Mouse (Mus musculus): ENCODE data around the gene Zfp217. TPM values are rescaled to one million over a fixed set of nuclear protein-coding genes. Genes with fewer than 3 reads are reported as not detected.

The Zfp217 gene
- 100 to 1,000 TPM; 113 to 114 TPM for total RNA-seq (2023)

GRCm38 (mm10) chr2:170147661-170148153 lies at the start of gene Zfp217:
Gene Zfp217 (minus strand): TSS chr2:170148103.

